Mouse (Mus musculus): ENCODE data around the gene Myh4.

DNA sequence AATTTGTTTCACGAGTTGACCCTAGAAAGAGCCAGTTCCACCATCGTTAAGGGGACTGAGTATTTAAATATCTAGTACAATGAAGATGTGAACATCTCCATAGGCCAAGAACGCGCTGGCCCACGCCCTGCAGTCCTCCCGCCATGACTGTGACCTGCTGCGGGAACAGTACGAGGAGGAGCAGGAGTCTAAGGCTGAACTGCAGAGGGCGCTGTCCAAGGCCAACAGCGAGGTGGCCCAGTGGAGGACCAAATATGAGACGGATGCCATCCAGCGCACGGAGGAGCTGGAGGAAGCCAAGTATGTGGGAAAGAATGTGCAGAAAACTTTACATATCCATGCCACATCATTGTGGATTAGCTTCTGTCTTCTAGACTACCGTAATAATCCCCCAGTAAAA, 46.3 kb upstream of the Myh4 start:
- TF ChIP-seq GATA1 (IDR thresholded peaks at IDR 0.05; ENCODE audit: borderline replicate concordance, low read length) (no peak), FLI1 (IDR thresholded peaks at IDR 0.05; ENCODE audit: low read length) (no peak)
